Mouse (Mus musculus): Measurements from ENCODE around the gene Hbs1l.

DNA sequence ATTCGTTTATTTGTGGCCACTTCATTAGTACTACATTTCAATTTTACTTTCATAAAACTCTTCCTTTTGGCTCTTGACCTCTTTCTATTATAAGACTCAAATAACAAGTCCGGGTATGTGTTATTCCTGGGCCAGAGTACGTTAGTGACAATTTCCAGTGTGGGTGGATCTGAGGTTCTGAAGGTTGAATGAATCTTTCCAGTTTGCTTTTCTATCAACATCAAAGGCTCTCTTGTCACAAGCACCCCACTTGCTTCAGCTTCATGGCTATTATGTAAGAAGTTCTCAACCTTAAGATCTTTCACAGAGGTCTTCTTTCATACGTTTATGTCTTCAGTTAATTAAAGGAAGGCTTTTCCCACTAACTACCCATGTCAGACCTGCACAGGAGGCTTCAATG is 47.2 kb upstream of the Hbs1l start:
- TF ChIP-seq CTCF (IDR thresholded peaks at IDR 0.05; ENCODE audit: low read depth): no peak
- TF ChIP-seq EP300 (IDR thresholded peaks at IDR 0.05; ENCODE audit: low read depth): no peak
